Mouse (Mus musculus): Measurements from ENCODE around the gene Rgs6.

- TF ChIP-seq CTCF (IDR thresholded peaks at IDR 0.05; ENCODE audit: low read depth, low read length), result no peak
- no peak for TF ChIP-seq POLR2A (IDR thresholded peaks at IDR 0.05; ENCODE audit: insufficient read depth, low read length)
- TF ChIP-seq EP300 (IDR thresholded peaks at IDR 0.05; ENCODE audit: insufficient read depth, low read depth, low read length), result no peak
Measured at GRCm38 (mm10) chr12:83077486-83077885, 489.4 kb downstream of the Rgs6 start.

Measured in ES-Bruce4 (cell line).